Mouse (Mus musculus) MEL (cell line): ENCODE measurements around the gene Eogt.

Experiments
- MYB ChIP-seq: IDR thresholded peaks from 2 replicates; pipeline ENCODE4 v1.6.1; 2011; ENCODE audit warnings: mild to moderate bottlenecking, low read depth, low read length, improper control_type of control experiment
- ZMIZ1 ChIP-seq: IDR thresholded peaks from 2 replicates; pipeline ENCODE4 v1.6.1; 2012; ENCODE audit warnings: low read depth, mild to moderate bottlenecking, inconsistent platforms, low read length, improper control_type of control experiment, moderate library complexity

GRCm38 (mm10) chr6:97118327-97118726 lies 30.7 kb downstream of the Eogt start:
- TF ChIP-seq ZMIZ1 = no peak
- TF ChIP-seq MYB = no peak
